Comparison of ENCODE assay signal across 16 mouse cellular contexts in genomic region chr6:55485216-55485615, GRCm38 (mm10). TPM values are rescaled to one million over a fixed set of nuclear protein-coding genes. Genes with fewer than 3 reads are reported as not detected.
DNase-seq lines count a peak whose midpoint lies in the region; ATAC-seq and TF ChIP-seq lines count a peak whose summit lies in the region.
"Had no signal": no experiment of that assay in that cellular context is flagged by ENCODE, and none has a peak within 500 bp of the region (broad histone marks: within the 10 kb centered on the region; RNA-seq: fewer than 3 reads in every experiment).

No protein-coding gene starts in this region.

- H3K27me3 ChIP-seq in midbrain, embryonic 13.5 days = no peaks in the 10 kb centered on the region
- no peaks in the 10 kb centered on the region for H3K27me3 ChIP-seq in midbrain, embryonic 16.5 days (ENCODE audit: control insufficient read depth, insufficient read depth, low read depth, low read length)
- H3K27me3 ChIP-seq in embryonic facial prominence, embryonic 10.5 days (replicated peaks; ENCODE audit: low read depth, poor library complexity, severe bottlenecking) = no peaks in the 10 kb centered on the region
- H3K27me3 ChIP-seq in forebrain, postnatal 0 days (ENCODE audit: insufficient read depth, low read length) = no peaks in the 10 kb centered on the region
- H3K27me3 ChIP-seq in liver, postnatal 0 days (ENCODE audit: insufficient read depth, low read length) = no peaks in the 10 kb centered on the region
- H3K27me3 ChIP-seq in kidney, embryonic 14.5 days (ENCODE audit: control insufficient read depth, insufficient read depth, low read length) = no peaks in the 10 kb centered on the region
- H3K27me3 ChIP-seq: limb, embryonic 12.5 days; liver, embryonic 15.5 days had no signal

- H3K36me3 ChIP-seq in midbrain, embryonic 13.5 days = peaks cover 44% of the 10 kb centered on the region
- H3K36me3 ChIP-seq in midbrain, embryonic 16.5 days (ENCODE audit: control insufficient read depth, insufficient read depth, low read length) = peaks cover 11% of the 10 kb centered on the region
- H3K36me3 ChIP-seq in embryonic facial prominence, embryonic 10.5 days (replicated peaks) = peaks cover 5% of the 10 kb centered on the region; the same call in 1 of the 2 replicates
- peaks cover 47% of the 10 kb centered on the region for H3K36me3 ChIP-seq in forebrain, postnatal 0 days (ENCODE audit: insufficient read depth)
- no peaks in the 10 kb centered on the region for H3K36me3 ChIP-seq in liver, postnatal 0 days (replicated peaks; ENCODE audit: insufficient read depth, low read length)
- no peaks in the 10 kb centered on the region for H3K36me3 ChIP-seq in kidney, embryonic 14.5 days (ENCODE audit: control insufficient read depth, insufficient read depth, low read length)
- H3K36me3 ChIP-seq: heart, embryonic 10.5 days; limb, embryonic 12.5 days; liver, embryonic 15.5 days had no signal

- no peak for TF ChIP-seq EP300 in liver, postnatal 0 days (IDR thresholded peaks at IDR 0.05; ENCODE audit: low read depth)

- peaks cover 39% of the 10 kb centered on the region for H3K4me1 ChIP-seq in midbrain, embryonic 13.5 days (replicated peaks)
- H3K4me1 ChIP-seq in midbrain, embryonic 16.5 days (ENCODE audit: control insufficient read depth, insufficient read depth, low read length) = peaks cover 20% of the 10 kb centered on the region
- peaks cover 25% of the 10 kb centered on the region for H3K4me1 ChIP-seq in embryonic facial prominence, embryonic 10.5 days
- peaks cover 14% of the 10 kb centered on the region for H3K4me1 ChIP-seq in forebrain, postnatal 0 days (ENCODE audit: insufficient read depth)
- H3K4me1 ChIP-seq in liver, postnatal 0 days (ENCODE audit: insufficient read depth) = no peaks in the 10 kb centered on the region
- H3K4me1 ChIP-seq in kidney, embryonic 14.5 days (ENCODE audit: control insufficient read depth, insufficient read depth, low read length) = 0 out of 2 replicates have a peak, but pooled peaks cover 9% of the 10 kb centered on the region
- H3K4me1 ChIP-seq: liver, embryonic 15.5 days had no signal

- 71% methylated on average over 4 of the region's 4 CpGs for WGBS in midbrain, embryonic 13.5 days
- WGBS in midbrain, embryonic 16.5 days = 78% methylated on average over 4 of the region's 4 CpGs
- WGBS in embryonic facial prominence, embryonic 10.5 days = 63% methylated on average over 4 of the region's 4 CpGs
- 81% methylated on average over 4 of the region's 4 CpGs for WGBS in forebrain, postnatal 0 days
- 59% methylated on average over 4 of the region's 4 CpGs for WGBS in liver, postnatal 0 days (ENCODE audit: insufficient replicate concordance)
- 67% methylated on average over 4 of the region's 4 CpGs for WGBS in kidney, embryonic 14.5 days

- no peak overlapping the region for H3K4me2 ChIP-seq in midbrain, embryonic 13.5 days (replicated peaks)
- no peak overlapping the region for H3K4me2 ChIP-seq in midbrain, embryonic 16.5 days (ENCODE audit: low read length)
- no peak overlapping the region for H3K4me2 ChIP-seq in forebrain, postnatal 0 days (ENCODE audit: low read depth)
- H3K4me2 ChIP-seq in liver, postnatal 0 days (ENCODE audit: low read depth, low read length) = no peak overlapping the region
- H3K4me2 ChIP-seq in kidney, embryonic 14.5 days (replicated peaks; ENCODE audit: low read depth, low read length) = no peak overlapping the region
- H3K4me2 ChIP-seq: limb, embryonic 12.5 days; liver, embryonic 15.5 days had no signal

- TF ChIP-seq CTCF in forebrain, postnatal 0 days (IDR thresholded peaks at IDR 0.05; ENCODE audit: low read depth) = no peak
- no peak for TF ChIP-seq CTCF in liver, postnatal 0 days (IDR thresholded peaks at IDR 0.05; ENCODE audit: low read depth)

- ATAC-seq in midbrain, embryonic 13.5 days = no peak
- no peak for ATAC-seq in midbrain, embryonic 16.5 days
- ATAC-seq in forebrain, postnatal 0 days = no peak
- ATAC-seq in liver, postnatal 0 days = no peak
- ATAC-seq in kidney, embryonic 14.5 days (ENCODE audit: low FRiP score, low TSS enrichment) = no peak

- no peak overlapping the region for H3K4me3 ChIP-seq in midbrain, embryonic 13.5 days (replicated peaks)
- H3K4me3 ChIP-seq in midbrain, embryonic 16.5 days (ENCODE audit: low read depth, low read length) = no peak overlapping the region
- no peak overlapping the region for H3K4me3 ChIP-seq in embryonic facial prominence, embryonic 10.5 days
- no peak overlapping the region for H3K4me3 ChIP-seq in forebrain, postnatal 0 days (ENCODE audit: low read depth, low read length)
- no peak overlapping the region for H3K4me3 ChIP-seq in liver, postnatal 0 days (ENCODE audit: low read depth, low read length)
- H3K4me3 ChIP-seq in kidney, embryonic 14.5 days (ENCODE audit: low read length) = no peak overlapping the region
- H3K4me3 ChIP-seq: gastrocnemius, adult 2 months; heart, embryonic 10.5 days; limb, embryonic 12.5 days; liver, embryonic 15.5 days; myocyte had no signal

- H3K27ac ChIP-seq in midbrain, embryonic 13.5 days = 0 out of 2 replicates have a peak overlapping the region, but pooled peaks have one; percentile 1
- no peak overlapping the region for H3K27ac ChIP-seq in midbrain, embryonic 16.5 days (ENCODE audit: low read length)
- H3K27ac ChIP-seq in embryonic facial prominence, embryonic 10.5 days (replicated peaks) = 0 out of 2 replicates have a peak overlapping the region, but pooled peaks have one; percentile 24
- peak overlapping the region; percentile 36; the same call in 1 of the 2 replicates for H3K27ac ChIP-seq in forebrain, postnatal 0 days (ENCODE audit: low read depth, low read length)
- no peak overlapping the region for H3K27ac ChIP-seq in liver, postnatal 0 days (ENCODE audit: low read depth)
- no peak overlapping the region for H3K27ac ChIP-seq in kidney, embryonic 14.5 days (ENCODE audit: low read depth, low read length)
- H3K27ac ChIP-seq: gastrocnemius, adult 2 months; heart, embryonic 10.5 days; limb, embryonic 12.5 days; liver, embryonic 15.5 days; macrophage had no signal

- no peak for DNase-seq in embryonic facial prominence, embryonic 10.5 days (ENCODE audit: low spot score)
- DNase-seq in forebrain, postnatal 0 days = no peak
- no peak for DNase-seq in liver, postnatal 0 days
- no peak for DNase-seq in right cerebral cortex, postnatal 25 days
- DNase-seq: cerebellum, adult 18-20 months; gastrocnemius, adult 2 months; heart, postnatal 4 days; kidney, adult 18-20 months had no signal

- H3K9me3 ChIP-seq in midbrain, embryonic 13.5 days = no peaks in the 10 kb centered on the region
- no peaks in the 10 kb centered on the region for H3K9me3 ChIP-seq in midbrain, embryonic 16.5 days (replicated peaks; ENCODE audit: control insufficient read depth, low read length, poor library complexity, severe bottlenecking)
- H3K9me3 ChIP-seq in embryonic facial prominence, embryonic 10.5 days = no peaks in the 10 kb centered on the region
- H3K9me3 ChIP-seq in forebrain, postnatal 0 days (ENCODE audit: low read length) = no peaks in the 10 kb centered on the region
- H3K9me3 ChIP-seq in liver, postnatal 0 days (ENCODE audit: low read length) = no peaks in the 10 kb centered on the region
- no peaks in the 10 kb centered on the region for H3K9me3 ChIP-seq in kidney, embryonic 14.5 days (ENCODE audit: control insufficient read depth, low read length)
- H3K9me3 ChIP-seq: heart, embryonic 10.5 days; limb, embryonic 12.5 days; liver, embryonic 15.5 days had no signal

- no peak overlapping the region for H3K9ac ChIP-seq in midbrain, embryonic 13.5 days (replicated peaks)
- H3K9ac ChIP-seq in midbrain, embryonic 16.5 days (ENCODE audit: low read depth, low read length) = no peak overlapping the region
- H3K9ac ChIP-seq in forebrain, postnatal 0 days = no peak overlapping the region
- no peak overlapping the region for H3K9ac ChIP-seq in liver, postnatal 0 days (replicated peaks)
- H3K9ac ChIP-seq in kidney, embryonic 14.5 days (ENCODE audit: low read depth, low read length) = no peak overlapping the region
- H3K9ac ChIP-seq: limb, embryonic 12.5 days; liver, embryonic 15.5 days had no signal

RNA-seq across cellular contexts. Expression of gene Adcyap1r1, which starts 33.4 kb away (rescaled TPM):
- polyA plus RNA-seq in midbrain, embryonic 13.5 days (2015; fragmentation: Nextera tagmentation; extraction: Ambion mirVana) = 31.3 and 33.5 TPM in 2 replicates
- polyA plus RNA-seq in midbrain, embryonic 16.5 days (2015; fragmentation: Nextera tagmentation; extraction: Ambion mirVana) = 46.9 and 60.8 TPM in 2 replicates
- polyA plus RNA-seq in embryonic facial prominence, embryonic 10.5 days (2016; fragmentation: Nextera tagmentation; extraction: Ambion mirVana) = 4.4 and 9.7 TPM in 2 replicates
- 91.8 and 120 TPM in 2 replicates for total RNA-seq in forebrain, postnatal 0 days (2014; rRNA removed)
- 30.3 and 43.4 TPM in 2 replicates for polyA plus RNA-seq in forebrain, postnatal 0 days (2015; fragmentation: Nextera tagmentation; extraction: Ambion mirVana)
- not detected in 2 replicates for polyA plus RNA-seq in liver, postnatal 0 days (2015; fragmentation: Nextera tagmentation; extraction: Ambion mirVana)
- 2.1 and 2.3 TPM in 2 replicates for polyA plus RNA-seq in kidney, embryonic 14.5 days (2014; fragmentation: Nextera tagmentation; extraction: Ambion mirVana)
- polyA plus RNA-seq: macrophage, myocyte had no signal

Comparison
In these comparisons a context has a peak if more than half of its experiments do, and no peak if none do; other contexts are left out.
1. H3K27ac ChIP-seq: peak in midbrain, embryonic 13.5 days (single experiment), embryonic facial prominence, embryonic 10.5 days (single experiment) and forebrain, postnatal 0 days (single experiment); none in midbrain, embryonic 16.5 days (single experiment), liver, postnatal 0 days (single experiment) and kidney, embryonic 14.5 days (single experiment).